Mouse (Mus musculus) embryonic stem cell, embryonic (primary cell): ENCODE data around the gene Mall.

Experiments
- CTCF ChIA-PET, 4 experiments: fragments of 300-600 bp in 2 of 4; fragments of 350-600 bp in 2 of 4; sonication (Branson Sonifier 250); formaldehyde crosslinking; loops; one replicate each; lab custom pipeline; 2022; ENCODE audit warnings: inconsistent platforms in 2 of 4; lab: Charles Lee
- POLR2A ChIA-PET, 4 experiments: fragments of 300-600 bp in 2 of 4; fragments of 350-600 bp in 2 of 4; sonication (Branson Sonifier 250); formaldehyde crosslinking; loops; one replicate each; lab custom pipeline; 2022; ENCODE audit warnings: antibody characterized with exemption in 4 of 4, inconsistent platforms in 1 of 4; lab: Charles Lee

Gene Mall

GRCm38 (mm10) chr2:127667843-127668506 lies 61.8 kb downstream of the Mall start:
- ChIA-PET CTCF (interaction anchor here (0.6 to 2.4 kb wide), 14 partner anchors 16 to 531 kb away, joined by 3 to 7 read pairs (median 4); no protein-coding TSS in a partner anchor), POLR2A (interaction anchor here in 1 of 4 experiments (1.0 kb wide), 1 partner anchor 60 kb away, joined by 4 read pairs; no protein-coding TSS in a partner anchor)

GRCm38 (mm10) chr2:127667015-127667414 lies 62.7 kb downstream of the Mall start:
- CTCF ChIA-PET: interaction anchor here (0.6 to 2.4 kb wide), 10 partner anchors 17 to 530 kb away, joined by 3 to 7 read pairs (median 4); no protein-coding TSS in a partner anchor
- POLR2A ChIA-PET: interaction anchor here in 1 of 4 experiments (1.0 kb wide), 1 partner anchor 59 kb away, joined by 4 read pairs; no protein-coding TSS in a partner anchor

- CTCF ChIA-PET: interaction anchor here in 2 of 4 experiments (0.6 to 1.5 kb wide), 3 partner anchors 21 to 275 kb away, joined by 3 to 5 read pairs (median 4); no protein-coding TSS in a partner anchor
- POLR2A ChIA-PET: interaction anchor here in 1 of 4 experiments (0.6 to 0.7 kb wide), 2 partner anchors 52 to 244 kb away, joined by 3 to 4 read pairs; no protein-coding TSS in a partner anchor
Measured at GRCm38 (mm10) chr2:127662708-127663107, 67.0 kb downstream of the Mall start.

GRCm38 (mm10) chr2:127656086-127656720 lies 73.5 kb downstream of the Mall start, which contains the start of gene Mal:
TSS of gene Mal (minus strand) at chr2:127656695.
- ChIA-PET CTCF (interaction anchor here in 3 of 4 experiments (1.1 to 1.7 kb wide), 5 partner anchors 27 to 155 kb away, joined by 3 to 6 read pairs (median 3); no protein-coding TSS in a partner anchor), POLR2A (interaction anchor here in 3 of 4 experiments (0.8 to 2.2 kb wide), 8 partner anchors 10 to 404 kb away, joined by 3 to 11 read pairs (median 5); no protein-coding TSS in a partner anchor)

GRCm38 (mm10) chr2:127655419-127655818 lies 74.3 kb downstream of the Mall start:
- CTCF ChIA-PET: interaction anchor here in 3 of 4 experiments (0.6 to 1.7 kb wide), 7 partner anchors 28 to 1162 kb away, joined by 3 to 6 read pairs (median 3); partner anchors contain the start of gene Adra2b (in 1 of the 3)
- POLR2A ChIA-PET: interaction anchor here in 3 of 4 experiments (0.7 to 2.2 kb wide), 11 partner anchors 10 to 1556 kb away, joined by 3 to 11 read pairs (median 4); partner anchors contain the start of genes Mrps5 (in 1 of the 3) and Zfp661 (in 1 of the 3)

GRCm38 (mm10) chr2:127654786-127655185 lies 74.9 kb downstream of the Mall start:
- POLR2A ChIA-PET: interaction anchor here in 1 of 4 experiments (1.0 to 2.2 kb wide), 2 partner anchors 9 to 68 kb away, joined by 3 to 10 read pairs; partner anchors contain the start of genes Mrps5 and Zfp661

More at GRCm38 (mm10) chr2:127654786-127655185, 74.9 kb downstream of the Mall start:
- CTCF ChIA-PET: interaction anchor here in 3 of 4 experiments (1.1 to 1.7 kb wide), 5 partner anchors 29 to 292 kb away, joined by 3 to 4 read pairs (median 3); partner anchors contain the start of gene Adra2b (in 1 of the 3)
